Mouse (Mus musculus): ENCODE data around the gene Dph2.

The Dph2 gene

GRCm38 (mm10) chr4:117908834-117909453 is 17.1 kb upstream of the Dph2 start:
- no peak for DNase-seq

GRCm38 (mm10) chr4:117906196-117906595 is 14.4 kb upstream of the Dph2 start:
- DNase-seq: no peak

GRCm38 (mm10) chr4:117904761-117905160 is 12.9 kb upstream of the Dph2 start:
- DNase-seq: no peak

GRCm38 (mm10) chr4:117904094-117904493 is 12.3 kb upstream of the Dph2 start:
- no peak for DNase-seq

GRCm38 (mm10) chr4:117898111-117898510 is 6.3 kb upstream of the Dph2 start:
- no peak for DNase-seq

GRCm38 (mm10) chr4:117896031-117896430 is 4.2 kb upstream of the Dph2 start:
- no peak for DNase-seq

- DNase-seq: no peak
These were observed 3.5 kb upstream of the Dph2 start for GRCm38 (mm10) chr4:117895339-117895738.

GRCm38 (mm10) chr4:117894601-117895000 is 2.8 kb upstream of the Dph2 start:
- DNase-seq: no peak

GRCm38 (mm10) chr4:117893376-117893775 is 1.5 kb upstream of the Dph2 start:
- DNase-seq: peak; percentile 56

- no peak for DNase-seq
These were observed 1.1 kb downstream of the Dph2 start for GRCm38 (mm10) chr4:117890750-117891149.

- DNase-seq: no peak
These were observed 1.8 kb downstream of the Dph2 start for GRCm38 (mm10) chr4:117890031-117890430.

GRCm38 (mm10) chr4:117889471-117889870 is 2.4 kb downstream of the Dph2 start:
- DNase-seq: no peak

GRCm38 (mm10) chr4:117887920-117888319 is 3.9 kb downstream of the Dph2 start:
- DNase-seq: no peak

- peak; percentile 96 for DNase-seq
These were observed 4.7 kb downstream of the Dph2 start, which contains the start of gene Atp6v0b for GRCm38 (mm10) chr4:117887133-117887532. TSS of gene Atp6v0b (minus strand) at chr4:117887333.

GRCm38 (mm10) chr4:117886644-117887043 is 5.2 kb downstream of the Dph2 start:
- DNase-seq: peak; percentile 42

GRCm38 (mm10) chr4:117885994-117886393 is 5.8 kb downstream of the Dph2 start:
- DNase-seq: no peak

- DNase-seq: no peak
These were observed 6.7 kb downstream of the Dph2 start for GRCm38 (mm10) chr4:117885093-117885492.

- no peak for DNase-seq
These were observed 7.7 kb downstream of the Dph2 start for GRCm38 (mm10) chr4:117884146-117884545.

GRCm38 (mm10) chr4:117882701-117883691 is 8.8 kb downstream of the Dph2 start, which contains the start of gene B4galt2:
TSS of gene B4galt2 (minus strand) at chr4:117883487.
- peak; percentile 28 for DNase-seq

- no peak for DNase-seq
These were observed 13.1 kb downstream of the Dph2 start for GRCm38 (mm10) chr4:117878703-117879102.

GRCm38 (mm10) chr4:117878301-117878700 is 13.5 kb downstream of the Dph2 start:
- DNase-seq: no peak

GRCm38 (mm10) chr4:117873615-117874014 is 18.2 kb downstream of the Dph2 start:
- no peak for DNase-seq

- peak; percentile 33 for DNase-seq
These were observed 19.4 kb downstream of the Dph2 start, which contains the start of gene Ccdc24 for GRCm38 (mm10) chr4:117872471-117872886. TSS of gene Ccdc24 (minus strand) at chr4:117872557.

- no peak for DNase-seq
These were observed 20.0 kb downstream of the Dph2 start for GRCm38 (mm10) chr4:117871787-117872186.
